Mouse (Mus musculus) urinary bladder, postnatal 10 days (tissue): ENCODE data around the gene Fbxl22.

ENCODE experiments used
- DNase-seq: peaks from one replicate; pipeline ENCODE4 v3.0.0; 2022; ENCODE audit warnings: low spot score

The Fbxl22 gene

DNA sequence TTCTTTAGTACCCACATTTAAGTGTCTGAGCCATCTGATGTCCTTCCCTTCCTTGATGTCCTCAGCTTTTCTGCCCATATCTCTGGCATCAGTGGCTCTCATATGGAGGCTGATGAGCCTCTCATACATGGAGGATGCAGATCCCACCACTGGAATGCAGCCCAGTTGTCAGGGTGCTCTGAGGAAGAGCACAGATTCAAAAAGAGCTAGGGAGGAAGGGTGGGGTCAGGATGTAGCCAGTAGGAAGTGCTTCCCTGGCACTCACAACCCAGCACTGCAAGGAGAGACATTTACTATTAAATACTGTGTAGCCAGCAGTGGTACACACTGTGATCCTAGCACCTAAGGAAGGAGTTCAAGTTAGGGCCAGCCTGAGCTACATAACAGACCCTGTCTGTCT lies 8.0 kb downstream of the Fbxl22 start:
- no peak for DNase-seq

DNA sequence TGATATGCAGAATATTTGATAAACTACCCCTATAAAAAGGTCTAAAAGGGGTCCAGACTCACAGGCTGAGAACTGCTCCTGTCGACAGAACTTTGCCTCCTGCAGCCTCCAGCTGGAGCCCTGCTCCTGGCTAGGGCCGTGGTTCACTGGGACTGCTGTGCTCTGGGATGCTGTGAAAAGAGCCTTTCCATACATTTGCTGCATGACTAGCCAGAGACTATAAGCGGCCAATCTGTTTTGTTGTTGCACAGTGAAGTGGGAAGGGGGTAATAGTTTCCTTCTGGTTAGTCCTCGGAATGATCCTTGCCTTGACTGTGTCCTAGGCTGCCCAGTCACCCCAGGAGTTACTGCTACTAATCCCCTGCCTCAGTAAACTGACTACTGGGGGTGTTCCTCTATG lies 8.4 kb downstream of the Fbxl22 start:
- DNase-seq, result no peak

DNA sequence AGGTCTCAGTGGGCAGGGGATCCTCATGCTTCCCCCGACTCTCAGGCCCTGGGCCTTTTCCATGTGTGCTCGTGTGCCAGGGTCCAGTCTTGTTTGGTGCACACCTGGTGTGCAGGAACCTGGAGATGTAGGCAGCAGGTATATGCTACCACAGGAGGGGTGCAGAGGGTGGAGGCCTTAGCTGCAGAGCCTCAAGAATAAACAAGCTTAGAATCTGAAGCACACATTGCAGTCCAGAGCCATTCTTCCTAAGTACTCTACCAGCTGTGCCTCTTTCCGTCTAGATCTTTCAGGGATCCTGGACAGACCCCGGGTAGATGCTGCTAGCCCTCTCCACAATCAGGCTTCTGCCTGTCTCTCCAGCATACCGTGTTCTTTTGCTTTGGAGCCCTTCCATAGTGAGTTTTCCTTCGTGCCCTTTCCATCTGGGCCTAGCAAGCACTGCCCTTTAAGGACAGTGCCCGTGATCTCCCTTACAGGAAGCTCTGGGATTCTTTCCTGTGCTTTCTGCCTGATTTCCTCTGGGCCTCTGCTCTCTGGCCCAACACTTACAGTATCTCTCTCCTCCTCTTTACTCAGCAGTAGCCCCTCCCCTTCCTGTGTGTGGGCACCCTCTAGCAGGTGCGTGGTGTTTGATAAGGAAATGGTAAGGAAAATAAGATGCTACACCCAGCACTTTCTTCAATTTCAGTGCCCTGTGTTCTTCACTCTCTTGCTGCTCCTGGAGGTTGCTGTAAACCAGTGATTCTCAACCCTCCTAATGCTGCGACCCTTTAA lies 9.1 kb downstream of the Fbxl22 start:
- DNase-seq, result no peak

DNA sequence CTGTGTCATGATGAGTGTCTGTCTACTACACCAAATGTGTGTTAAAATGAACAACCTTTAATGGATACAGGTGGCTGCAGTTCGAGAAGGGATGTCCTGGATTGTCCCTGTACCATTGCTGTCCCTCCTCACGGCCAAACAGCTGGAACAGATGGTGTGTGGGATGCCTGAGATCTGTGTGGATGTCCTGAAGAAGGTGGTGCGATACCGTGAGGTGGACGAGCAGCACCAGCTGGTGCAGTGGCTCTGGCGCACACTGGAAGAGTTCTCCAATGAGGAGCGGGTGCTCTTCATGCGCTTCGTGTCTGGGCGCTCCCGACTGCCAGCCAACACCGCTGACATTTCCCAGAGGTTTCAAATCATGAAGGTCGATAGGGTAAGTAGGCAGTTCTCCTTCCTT lies 9.9 kb downstream of the Fbxl22 start:
- DNase-seq, result no peak

DNA sequence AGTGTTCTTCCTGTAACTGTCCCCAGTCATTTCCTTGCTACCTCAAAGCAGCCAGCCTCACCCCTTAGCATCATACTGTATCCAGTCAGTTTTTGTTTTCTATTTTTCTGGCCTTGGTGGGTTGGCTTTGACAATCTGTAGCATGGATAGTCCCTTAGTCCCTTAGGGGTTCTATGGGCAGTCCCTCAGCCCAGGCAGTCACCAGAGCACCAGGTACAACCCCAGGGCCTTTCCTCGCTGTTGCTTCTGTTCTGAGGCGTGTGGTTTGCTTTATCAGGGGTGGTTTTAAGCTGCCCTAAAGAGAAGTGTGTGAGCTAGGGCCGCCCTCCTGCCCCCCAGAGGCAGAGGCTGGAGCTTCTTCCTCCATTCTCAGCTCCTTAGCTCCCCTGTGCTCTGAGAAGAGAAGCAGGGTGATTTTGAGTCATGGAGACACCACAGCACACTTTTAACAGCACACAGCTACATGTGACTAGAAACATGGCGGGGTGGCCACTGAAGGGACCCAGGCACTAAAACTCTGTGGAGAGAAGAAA lies 10.4 kb downstream of the Fbxl22 start:
- DNase-seq, result no peak

DNA sequence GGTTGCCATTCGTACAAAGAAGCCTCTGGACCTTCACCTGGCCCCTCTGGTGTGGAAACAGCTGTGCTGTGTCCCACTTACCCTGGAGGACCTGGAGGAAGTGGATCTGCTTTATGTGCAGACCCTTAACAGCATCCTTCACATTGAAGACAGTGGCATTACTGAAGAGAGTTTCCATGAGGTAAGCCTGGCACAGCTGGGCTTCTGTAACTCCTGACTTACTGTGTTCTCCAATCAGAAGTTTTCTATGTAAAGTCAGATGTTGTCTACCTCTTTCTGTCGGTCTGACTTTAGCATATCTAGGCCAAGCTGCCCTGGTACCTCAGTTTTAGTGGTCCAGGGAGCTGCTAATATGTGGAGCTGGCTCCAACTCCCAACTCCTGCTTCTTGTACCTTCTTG lies 13.1 kb downstream of the Fbxl22 start:
- DNase-seq, result no peak

DNA sequence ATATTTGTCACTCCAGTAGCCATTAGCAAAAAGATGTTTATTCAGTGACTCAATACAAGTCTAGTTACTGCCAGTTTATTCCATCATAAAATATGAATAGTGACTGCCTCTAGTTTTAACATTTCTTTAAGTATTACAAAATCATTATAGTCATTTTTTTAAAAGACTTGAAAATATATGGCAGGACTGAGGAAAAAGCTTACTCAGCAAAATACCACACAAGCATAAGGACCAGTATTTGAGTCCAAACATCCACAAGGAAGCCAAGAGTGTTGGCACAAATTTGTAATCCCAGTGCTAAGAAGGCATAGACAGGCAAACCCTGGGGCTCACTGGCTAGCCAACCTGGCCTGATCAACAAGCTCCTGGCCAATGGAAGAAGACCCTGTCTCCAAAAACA lies 20.4 kb downstream of the Fbxl22 start:
- no peak for DNase-seq

DNA sequence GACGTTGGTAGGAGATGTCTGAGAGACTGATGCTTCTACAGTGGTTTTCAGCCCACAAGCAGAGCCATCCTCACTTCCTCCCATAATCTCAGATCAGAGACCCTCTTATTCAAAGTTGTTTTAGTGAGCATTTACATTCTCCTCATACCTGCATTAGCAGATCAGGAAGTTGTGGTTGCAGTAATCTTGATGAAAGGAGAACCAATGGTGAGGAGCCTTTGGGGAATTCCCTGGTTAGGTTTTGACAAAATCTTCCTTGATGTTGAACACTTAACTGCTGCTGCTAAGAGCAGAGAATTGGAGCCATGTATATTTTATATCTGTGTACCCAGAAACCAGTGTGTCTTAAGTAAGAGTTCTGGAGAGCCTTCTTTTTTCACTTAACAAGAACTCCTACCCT lies 22.0 kb downstream of the Fbxl22 start:
- DNase-seq, result no peak

DNA sequence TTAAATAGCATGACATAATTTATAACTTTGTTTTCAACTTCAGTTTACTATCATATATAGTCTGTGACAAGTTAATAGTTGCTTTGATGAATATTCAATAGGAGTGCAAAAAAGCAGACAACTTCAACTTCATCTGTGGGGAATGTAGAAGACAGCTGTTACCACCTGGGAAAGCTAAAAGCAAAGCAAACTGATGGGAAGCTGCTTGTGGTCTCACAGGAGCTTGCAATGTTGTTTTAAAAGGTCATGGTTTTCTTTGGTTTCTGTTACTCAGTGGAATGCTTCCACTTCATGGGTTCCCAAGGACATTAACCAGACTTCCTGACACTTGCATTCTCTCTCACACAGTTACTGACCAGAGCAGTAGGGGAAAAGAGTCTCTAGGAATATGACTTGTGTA lies 25.6 kb downstream of the Fbxl22 start:
- DNase-seq, result no peak

DNA sequence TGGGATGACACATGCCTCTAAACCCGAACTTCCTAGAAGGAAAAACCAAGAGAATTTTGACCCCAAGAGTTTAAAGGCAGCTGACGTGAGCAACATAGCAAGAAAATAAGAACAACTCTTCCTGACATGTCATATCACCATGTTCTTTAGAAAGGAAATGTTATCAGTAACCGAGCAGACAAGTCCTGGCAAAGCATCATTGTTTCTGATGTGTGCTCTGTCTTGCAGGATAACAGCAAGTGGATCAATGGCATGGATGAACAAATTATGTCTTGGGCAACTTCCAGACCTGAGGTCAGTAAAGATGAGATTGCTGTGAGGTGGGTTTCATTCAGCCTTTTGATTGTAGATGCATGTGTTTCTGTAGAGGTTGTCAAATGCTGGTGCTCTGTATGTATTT lies 31.0 kb downstream of the Fbxl22 start:
- no peak for DNase-seq

DNA sequence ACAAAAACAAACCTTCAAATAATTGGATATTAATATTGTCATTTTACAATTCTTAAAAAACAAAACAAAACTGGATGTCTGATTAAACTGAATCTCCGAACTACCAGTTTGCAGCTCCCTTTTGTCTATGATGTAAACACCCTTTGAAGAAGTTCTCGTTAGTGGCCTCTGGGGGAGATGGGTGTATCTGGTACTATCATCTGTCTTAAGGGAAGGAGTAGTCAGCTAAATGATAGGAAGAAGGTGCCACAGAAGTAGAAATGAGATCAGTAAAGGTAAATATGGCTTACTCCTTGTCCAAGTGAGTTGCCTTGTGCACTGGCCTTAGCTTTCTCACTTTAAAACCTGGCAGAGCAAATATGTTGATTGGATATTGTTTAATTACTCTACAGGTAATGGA lies 36.6 kb downstream of the Fbxl22 start:
- no peak for DNase-seq

DNA sequence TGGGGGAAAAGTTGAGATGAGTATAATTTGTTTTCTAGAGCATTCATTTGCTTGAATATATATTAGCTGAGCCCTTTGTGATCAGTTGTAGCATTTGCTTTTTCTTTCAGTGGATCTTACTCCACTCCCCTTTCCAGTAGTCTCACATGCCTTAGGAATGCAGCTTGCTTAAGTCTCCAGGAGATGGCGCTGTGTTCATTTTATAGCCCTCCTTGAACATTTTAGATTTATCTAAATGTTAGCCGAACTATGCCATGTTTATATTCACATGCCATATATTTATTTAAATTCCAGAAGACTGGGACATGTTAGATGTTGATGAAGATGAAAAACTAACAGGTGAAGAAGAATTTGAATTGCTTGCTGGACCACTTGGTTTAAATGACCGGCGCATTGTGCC lies 49.3 kb downstream of the Fbxl22 start:
- DNase-seq, result no peak
